Mouse (Mus musculus): ENCODE measurements around the gene Nck2. TPM values are rescaled to one million over a fixed set of nuclear protein-coding genes. Genes with fewer than 3 reads are reported as not detected.

The Nck2 gene
- total RNA-seq, 2 experiments from 2014 or later, result 38.3 to 38.7 TPM

DNA sequence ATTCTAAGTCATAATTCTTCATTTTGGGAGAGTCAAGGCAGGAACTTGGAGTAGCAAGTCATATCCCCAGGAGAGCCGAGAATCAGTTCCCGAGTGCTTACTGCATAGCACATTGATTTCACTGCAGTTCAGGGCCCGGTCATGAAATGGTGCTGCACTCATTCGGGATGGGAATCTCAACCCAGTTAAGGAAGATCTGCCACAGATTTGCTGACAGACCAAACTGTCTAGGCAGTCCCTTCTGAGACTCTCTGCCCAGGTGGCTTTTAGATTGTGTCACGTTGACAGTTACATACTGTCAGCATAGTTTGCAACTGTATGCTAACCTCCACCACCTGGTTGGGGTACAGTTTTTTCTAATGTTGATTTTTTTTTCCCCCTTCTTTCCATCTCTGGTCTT lies 16.1 kb downstream of the Nck2 start:
- Histone ChIP-seq H3K4me3 (no peak overlapping the region), H3K27ac (no peak overlapping the region)
- intact Hi-C loops (cut with DNase I), result no loop called here
- TF ChIP-seq CTCF (IDR thresholded peaks at IDR 0.05), result no peak
- no peak for DNase-seq (ENCODE audit: extremely low spot score in 1 of 2, low spot score in 2 of 2)

DNA sequence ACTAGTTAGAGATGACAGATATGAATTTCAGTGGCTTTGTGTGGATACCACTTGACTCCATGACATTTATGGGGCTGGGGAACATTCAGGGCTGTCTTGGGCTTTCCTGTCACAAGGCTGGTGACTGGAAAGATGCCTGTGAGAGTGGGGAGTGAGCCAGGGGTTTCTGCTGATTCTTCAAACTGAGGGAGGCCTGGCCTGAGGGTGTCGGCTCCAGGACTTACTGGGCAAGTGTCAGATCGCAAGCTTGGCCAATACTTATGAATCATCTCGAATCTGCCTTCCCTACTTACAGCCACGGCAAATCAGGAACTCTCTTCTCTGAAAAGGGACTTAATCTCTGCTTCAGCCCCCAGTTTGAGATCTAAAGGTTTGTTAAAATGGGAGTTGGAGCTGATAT lies 18.3 kb downstream of the Nck2 start:
- Histone ChIP-seq H3K4me3 (no peak overlapping the region), H3K27ac (no peak overlapping the region; the same call in 1 of the 2 replicates)
- no peak for DNase-seq (ENCODE audit: extremely low spot score in 1 of 2, low spot score in 2 of 2)
- no peak for TF ChIP-seq CTCF (IDR thresholded peaks at IDR 0.05)
- intact Hi-C loops (cut with DNase I), result no loop called here

DNA sequence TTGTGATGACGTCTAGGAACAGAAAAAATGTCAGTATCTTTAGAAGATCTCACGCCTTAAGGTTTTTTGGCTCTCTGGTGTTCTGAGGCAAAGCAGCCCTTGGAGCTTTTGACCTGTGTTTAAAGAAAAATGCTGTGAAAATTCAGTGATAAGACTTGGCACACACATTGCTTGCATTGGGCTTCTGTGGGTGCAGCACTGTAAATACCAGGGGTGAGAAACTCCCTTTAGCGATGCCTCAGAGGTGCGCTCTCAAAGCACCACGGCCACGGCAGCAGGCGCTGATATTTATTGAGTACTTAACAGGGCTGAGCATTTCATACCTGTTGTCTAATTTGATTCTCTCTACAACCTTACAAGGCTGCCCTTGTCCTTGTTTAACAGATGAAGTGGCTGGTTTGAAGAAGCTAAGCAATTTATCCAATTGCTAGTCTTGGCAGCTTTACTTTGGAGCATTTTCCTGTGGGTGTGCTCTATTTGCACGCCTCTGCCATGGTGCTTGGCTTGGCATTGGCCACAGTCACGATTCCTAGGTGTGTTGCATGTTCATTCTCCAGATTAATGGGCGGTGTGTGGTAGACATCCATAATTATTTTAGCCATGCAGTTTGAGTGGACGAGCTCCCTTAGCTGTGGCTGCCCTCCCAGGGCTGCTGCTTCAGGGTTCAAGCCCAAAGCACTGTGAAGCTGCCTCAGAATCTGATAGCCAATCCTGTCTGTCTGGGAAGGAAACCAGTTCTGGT lies 19.7 kb downstream of the Nck2 start:
- peak in 1 of 2 experiments; percentile 44 for DNase-seq (ENCODE audit: extremely low spot score in 1 of 2, low spot score in 2 of 2)
- TF ChIP-seq CTCF (IDR thresholded peaks at IDR 0.05), result no peak
- intact Hi-C loops (cut with DNase I), result no loop called here
- Histone ChIP-seq H3K27ac (peak overlapping the region; percentile 79), H3K4me3 (no peak overlapping the region)

DNA sequence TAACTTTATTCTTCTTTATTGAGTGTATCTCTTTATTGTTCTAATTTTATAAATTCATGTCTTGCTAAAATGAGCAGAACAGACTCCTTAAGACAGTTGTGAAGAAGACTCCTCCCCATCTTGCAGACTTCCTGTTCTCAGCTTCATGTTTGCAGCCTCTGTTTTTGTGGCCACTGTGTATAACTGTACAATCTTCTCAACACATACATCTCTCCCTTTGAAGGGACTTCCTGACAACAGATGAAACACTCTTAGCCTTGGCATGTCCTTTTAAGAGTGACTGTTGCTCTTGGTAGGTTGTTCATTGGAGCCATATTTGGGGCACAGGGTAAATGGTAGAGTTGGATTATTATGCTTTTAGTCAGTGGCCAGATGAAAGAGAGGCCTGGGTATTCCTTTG lies 20.6 kb downstream of the Nck2 start:
- Histone ChIP-seq H3K27ac (peak overlapping the region; percentile 79), H3K4me3 (no peak overlapping the region)
- no peak for TF ChIP-seq CTCF (IDR thresholded peaks at IDR 0.05)
- intact Hi-C loops (cut with DNase I), result loop anchor here (5.0 kb wide), 1 partner anchor 333 kb away; no protein-coding TSS in a partner anchor
- no peak for DNase-seq (ENCODE audit: extremely low spot score in 1 of 2, low spot score in 2 of 2)

DNA sequence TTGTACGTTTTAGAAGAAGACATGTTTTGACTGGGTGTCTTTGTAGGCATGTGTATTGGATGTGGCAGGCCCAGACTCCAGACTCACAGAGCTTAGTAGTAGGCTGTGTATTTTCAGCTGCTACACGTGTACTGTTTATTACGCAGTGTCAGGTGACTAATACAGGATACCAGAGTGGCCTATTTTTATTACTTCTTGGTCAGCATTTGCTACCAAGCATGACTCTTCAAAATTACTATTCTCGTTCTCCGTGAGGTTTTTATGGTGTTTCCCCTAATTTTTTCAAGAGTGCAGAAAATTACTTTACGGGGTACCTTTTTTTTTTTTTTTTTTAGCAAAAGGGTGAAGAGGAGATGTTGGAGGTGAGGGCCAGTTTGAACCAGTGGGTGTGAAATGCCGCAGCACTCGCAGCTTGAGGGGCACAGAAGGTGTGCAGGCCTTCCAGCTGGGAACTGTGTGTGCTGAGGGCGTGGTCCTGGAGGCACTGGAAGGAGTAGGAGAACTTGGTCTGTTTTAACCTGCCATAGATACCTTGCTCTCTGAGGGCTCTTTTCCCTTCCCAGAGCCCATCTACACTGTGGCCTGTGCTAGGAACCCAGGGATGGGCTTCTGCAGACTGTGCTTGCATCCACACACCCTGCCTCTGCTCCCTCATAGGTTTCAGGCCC lies 21.7 kb downstream of the Nck2 start:
- no peak for DNase-seq (ENCODE audit: extremely low spot score in 1 of 2, low spot score in 2 of 2)
- Histone ChIP-seq H3K27ac (peak overlapping the region; percentile 24; the same call in 1 of the 2 replicates), H3K4me3 (no peak overlapping the region)
- intact Hi-C loops (cut with DNase I), result loop anchor here (5.0 kb wide), 1 partner anchor 334 kb away; no protein-coding TSS in a partner anchor
- TF ChIP-seq CTCF (IDR thresholded peaks at IDR 0.05), result no peak

DNA sequence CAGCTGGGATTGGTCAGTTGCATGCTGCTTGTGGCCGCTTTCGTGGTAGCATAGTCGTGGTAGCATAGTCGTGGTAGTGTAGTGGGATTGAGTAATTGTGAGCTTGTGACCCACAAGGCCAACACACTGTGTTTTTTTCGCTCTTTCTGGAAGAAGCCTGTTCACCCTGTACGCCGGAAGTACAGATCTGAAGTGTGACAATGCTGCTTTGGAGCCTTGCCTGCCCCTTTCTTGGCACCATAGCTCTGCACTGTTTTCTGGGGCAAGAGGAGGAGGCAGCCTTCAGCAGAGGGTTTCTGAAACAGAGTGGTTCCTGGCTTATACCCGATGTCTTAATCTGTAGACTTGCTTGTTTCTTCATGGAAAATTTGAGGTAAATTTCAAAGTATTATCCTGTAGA lies 23.3 kb downstream of the Nck2 start:
- intact Hi-C loops (cut with DNase I), result loop anchor here (2.0 to 5.0 kb wide), 2 partner anchors 35 to 335 kb away; no protein-coding TSS in a partner anchor
- no peak overlapping the region for H3K4me3 ChIP-seq
- H3K27ac ChIP-seq, result peak overlapping the region; percentile 67
- DNase-seq (ENCODE audit: extremely low spot score in 1 of 2, low spot score in 2 of 2), result no peak
- TF ChIP-seq CTCF (IDR thresholded peaks at IDR 0.05), result no peak

DNA sequence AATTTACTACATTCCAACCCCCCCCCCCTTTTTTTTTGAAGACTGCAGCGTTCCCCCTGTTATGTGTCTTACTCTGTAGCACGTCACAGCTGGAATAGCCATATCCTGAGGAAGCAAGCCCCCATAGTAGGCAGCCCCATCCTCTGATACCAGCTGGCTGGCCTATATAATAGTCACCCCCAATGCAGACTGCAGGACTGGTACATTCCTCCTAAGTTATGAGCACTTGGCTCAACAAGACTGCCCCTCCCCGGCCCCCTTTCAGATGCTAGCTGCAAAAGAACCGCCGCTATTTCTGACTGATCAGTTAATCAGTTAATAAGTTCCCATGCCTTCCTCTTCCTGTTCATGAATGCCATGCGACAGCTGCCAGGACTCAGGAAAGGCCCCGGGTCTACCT lies 23.8 kb downstream of the Nck2 start:
- TF ChIP-seq CTCF (IDR thresholded peaks at IDR 0.05), result no peak
- no peak for DNase-seq (ENCODE audit: extremely low spot score in 1 of 2, low spot score in 2 of 2)
- intact Hi-C loops (cut with DNase I), result loop anchor here (2.0 to 5.0 kb wide), 2 partner anchors 35 to 336 kb away; no protein-coding TSS in a partner anchor
- H3K27ac ChIP-seq, result peak overlapping the region; percentile 67
- H3K4me3 ChIP-seq, result no peak overlapping the region

DNA sequence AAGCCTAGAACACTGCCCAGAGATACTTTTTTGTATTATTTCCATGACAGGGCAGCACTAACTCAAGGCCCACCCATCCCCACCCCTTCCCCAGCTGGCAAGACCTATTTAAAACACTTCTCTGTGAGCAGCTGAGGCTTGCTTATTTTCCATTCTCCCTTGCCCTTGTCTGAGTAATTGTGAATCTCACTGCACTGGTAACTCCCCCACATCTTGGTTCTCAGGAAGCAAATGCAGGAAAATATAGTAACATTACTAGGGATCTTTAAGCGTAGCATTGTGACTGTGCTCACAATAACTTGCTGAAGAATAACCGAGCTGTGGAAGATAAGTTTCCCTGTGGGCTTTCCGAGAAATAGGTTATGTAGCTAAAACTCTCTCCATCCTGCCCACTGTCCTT lies 24.6 kb downstream of the Nck2 start:
- intact Hi-C loops (cut with DNase I), result loop anchor here (2.0 to 5.0 kb wide), 2 partner anchors 34 to 337 kb away; no protein-coding TSS in a partner anchor
- no peak for TF ChIP-seq CTCF (IDR thresholded peaks at IDR 0.05)
- no peak for DNase-seq (ENCODE audit: extremely low spot score in 1 of 2, low spot score in 2 of 2)
- 0 out of 2 replicates have a peak overlapping the region, but pooled peaks have one; percentile 7 for H3K4me3 ChIP-seq
- H3K27ac ChIP-seq, result peak overlapping the region; percentile 67

DNA sequence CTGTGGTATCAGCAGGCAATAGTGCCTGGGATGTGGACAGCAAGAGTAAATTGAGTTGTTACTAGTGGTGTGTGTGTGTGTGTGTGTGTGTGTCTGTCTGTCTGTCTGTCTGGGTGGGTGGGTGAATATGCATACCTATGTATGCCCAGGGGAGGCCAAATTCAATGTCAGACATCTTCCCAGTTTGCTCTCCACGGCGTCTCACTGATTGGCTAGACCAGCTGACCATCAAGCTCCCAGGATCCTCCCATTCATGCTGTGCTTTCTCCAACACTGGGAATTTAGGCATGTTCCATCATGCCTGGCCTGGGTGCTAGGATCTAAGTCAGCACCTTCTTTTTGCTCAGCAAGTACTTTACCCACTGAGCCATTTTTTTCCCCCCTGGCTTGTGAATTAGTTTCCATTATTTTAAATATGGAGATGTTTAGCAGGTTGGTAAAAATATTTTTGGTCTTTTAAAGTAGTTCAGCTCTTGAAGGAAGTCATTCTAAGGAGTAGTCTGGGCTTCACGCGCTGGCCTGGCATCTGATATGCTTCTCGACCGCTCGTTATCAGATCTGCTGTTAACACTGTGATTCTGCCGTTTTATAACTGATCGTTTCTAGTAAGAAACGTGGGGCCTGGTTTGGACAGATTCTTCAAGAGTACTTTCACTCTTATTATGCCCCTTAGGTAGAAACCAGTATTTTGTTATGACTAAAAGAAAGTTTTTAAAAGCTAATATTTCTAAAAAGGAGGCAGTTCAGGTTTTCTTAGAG lies 26.2 kb downstream of the Nck2 start:
- DNase-seq (ENCODE audit: extremely low spot score in 1 of 2, low spot score in 2 of 2), result no peak
- TF ChIP-seq CTCF (IDR thresholded peaks at IDR 0.05), result no peak
- Histone ChIP-seq H3K27ac (no peak overlapping the region), H3K4me3 (no peak overlapping the region)
- intact Hi-C loops (cut with DNase I), result no loop called here

DNA sequence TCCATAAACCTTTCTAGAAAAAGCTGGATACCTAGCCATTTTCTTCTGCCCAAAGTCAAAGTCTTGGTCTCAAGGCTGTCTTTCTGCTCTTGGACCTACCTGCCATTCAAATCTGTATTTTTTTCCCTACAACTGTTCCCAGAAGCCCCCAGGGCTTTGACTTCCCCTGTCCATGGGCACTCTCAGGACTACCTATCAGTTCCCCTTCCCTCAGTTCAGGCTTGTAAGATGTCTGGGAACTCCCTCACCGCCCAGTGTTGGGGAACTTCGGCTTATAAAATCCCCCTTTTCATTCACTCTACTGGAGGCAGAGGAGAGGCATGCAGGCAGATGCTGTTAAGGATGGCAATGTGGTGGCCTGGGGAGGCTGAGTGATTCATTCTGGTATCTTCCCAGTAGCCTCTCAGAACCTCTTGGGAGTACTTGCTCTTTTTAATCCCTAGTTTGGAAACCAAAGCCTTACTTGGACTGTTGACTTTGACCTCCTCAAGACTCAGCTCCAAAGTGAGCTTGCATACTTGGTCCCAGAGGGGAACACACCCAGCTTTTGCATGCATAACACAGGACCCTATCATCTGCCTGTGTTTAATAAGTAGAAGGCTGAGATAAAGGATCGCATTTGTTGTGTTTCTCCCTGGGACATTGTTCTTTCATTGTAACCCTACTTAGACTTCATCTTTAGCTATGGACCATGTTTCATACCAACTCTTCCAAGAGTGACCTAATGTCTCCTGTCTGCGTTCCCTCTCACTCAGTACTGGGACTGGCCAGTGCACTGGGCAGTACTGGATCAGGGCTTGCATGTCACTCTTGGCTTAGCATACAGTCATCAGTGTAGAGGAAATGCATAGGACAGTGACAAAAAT lies 27.0 kb downstream of the Nck2 start:
- TF ChIP-seq CTCF (IDR thresholded peaks at IDR 0.05), result no peak
- no peak overlapping the region for H3K27ac ChIP-seq
- no peak overlapping the region for H3K4me3 ChIP-seq
- intact Hi-C loops (cut with DNase I), result no loop called here
- DNase-seq (ENCODE audit: extremely low spot score in 1 of 2, low spot score in 2 of 2), result no peak

DNA sequence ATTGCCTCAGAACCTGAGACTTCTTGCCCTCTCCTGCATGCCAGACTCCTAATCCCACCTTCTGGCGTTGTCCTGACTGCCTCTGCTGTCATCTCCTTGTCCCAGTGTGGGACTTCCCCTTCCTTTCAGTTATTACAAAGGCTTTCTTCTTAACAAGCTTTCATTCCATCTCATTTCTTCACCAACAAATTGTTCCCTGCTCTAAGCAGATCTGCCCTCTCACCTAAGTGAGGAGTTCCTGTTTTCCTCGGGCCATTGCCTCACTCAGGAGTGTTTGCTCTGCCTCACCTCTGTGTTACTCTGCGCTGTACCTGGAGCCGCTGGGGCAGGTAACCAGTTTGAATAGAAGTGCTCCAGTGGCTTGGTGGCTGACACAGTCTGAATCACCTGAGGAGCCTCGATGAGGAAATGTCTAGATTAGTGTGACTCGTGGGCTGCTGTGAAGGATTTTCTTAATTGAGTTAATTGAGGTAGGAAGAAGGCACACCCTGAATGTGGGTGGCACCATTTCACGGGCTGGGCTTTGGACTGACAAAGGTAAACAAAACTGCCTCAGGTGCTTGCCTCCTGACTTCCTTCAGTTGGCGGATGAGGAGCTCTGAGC lies 27.8 kb downstream of the Nck2 start:
- Histone ChIP-seq H3K27ac (no peak overlapping the region), H3K4me3 (no peak overlapping the region)
- no peak for DNase-seq (ENCODE audit: extremely low spot score in 1 of 2, low spot score in 2 of 2)
- TF ChIP-seq CTCF (IDR thresholded peaks at IDR 0.05), result no peak
- intact Hi-C loops (cut with DNase I), result no loop called here
